Mouse (Mus musculus): ENCODE measurements around the gene Mrtfb.
A peak's percentile ranks its signal among the peaks of the same experiment; 100 is the strongest.

The Mrtfb gene

DNA sequence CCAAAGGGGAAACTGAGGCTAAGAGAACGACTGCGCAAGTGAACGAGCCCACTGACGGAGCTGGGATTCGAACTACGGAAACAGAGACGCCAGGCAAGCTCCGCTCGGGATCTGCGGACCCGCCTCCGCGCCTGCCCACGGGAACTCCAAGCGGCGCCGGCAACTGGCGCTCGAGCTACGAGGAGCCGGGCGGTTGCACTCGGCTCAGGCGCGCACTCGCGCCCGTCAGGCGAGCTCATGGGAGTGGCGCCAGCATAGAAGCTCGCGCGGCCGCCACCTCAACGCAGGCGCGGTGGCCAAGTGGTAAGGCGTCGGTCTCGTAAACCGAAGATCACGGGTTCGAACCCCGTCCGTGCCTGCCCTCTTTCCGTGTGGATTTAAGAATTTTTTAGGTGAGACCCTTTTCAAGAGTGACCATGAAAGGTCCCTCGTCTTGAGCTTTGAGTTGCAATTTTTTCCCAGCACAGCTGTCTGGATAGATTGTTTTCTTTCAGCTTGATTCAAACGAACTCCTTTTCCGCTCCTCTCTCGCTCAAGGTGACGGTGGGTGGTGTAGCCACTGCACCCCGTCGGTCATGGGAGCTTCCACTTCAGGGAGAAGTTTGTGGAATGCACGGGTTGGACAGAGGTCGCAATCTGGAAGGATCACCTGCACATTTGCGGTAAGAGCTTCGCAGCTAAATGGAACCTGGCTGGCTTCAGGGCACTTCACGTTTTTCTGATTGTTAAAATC, 180.9 kb downstream of the Mrtfb start:
- peak; percentile 94 for DNase-seq (ENCODE audit: low read depth, low spot score)

DNA sequence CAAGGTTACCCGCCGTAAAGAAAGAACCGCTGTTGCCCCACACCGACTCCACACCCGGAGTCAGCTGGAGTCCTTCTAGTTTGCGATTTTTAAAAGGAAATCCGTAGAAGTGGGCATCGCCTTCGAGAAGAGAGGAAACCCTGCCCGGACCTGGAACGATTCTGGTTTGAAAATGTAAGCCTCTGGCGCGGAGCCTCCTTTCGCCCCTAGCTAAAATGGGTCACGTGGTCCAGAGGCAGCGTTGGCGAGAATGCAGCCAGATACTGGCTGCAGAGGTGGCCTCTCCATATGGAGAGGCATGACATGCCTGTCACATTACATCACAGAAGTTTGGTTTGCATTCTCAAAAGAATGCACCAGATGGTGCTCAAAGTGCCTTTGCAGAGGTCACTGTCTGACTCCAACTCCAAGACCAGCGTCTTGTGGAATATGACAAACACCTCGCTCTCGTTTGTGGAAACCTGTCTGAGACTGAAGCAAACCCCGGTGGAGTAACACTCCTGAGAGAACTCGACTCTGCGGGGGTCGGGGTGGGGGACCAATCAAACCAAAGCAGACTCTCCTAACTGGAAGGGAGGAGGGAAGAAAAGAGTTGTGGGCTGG, 181.6 kb downstream of the Mrtfb start:
- DNase-seq (ENCODE audit: low read depth, low spot score): peak; percentile 76

DNA sequence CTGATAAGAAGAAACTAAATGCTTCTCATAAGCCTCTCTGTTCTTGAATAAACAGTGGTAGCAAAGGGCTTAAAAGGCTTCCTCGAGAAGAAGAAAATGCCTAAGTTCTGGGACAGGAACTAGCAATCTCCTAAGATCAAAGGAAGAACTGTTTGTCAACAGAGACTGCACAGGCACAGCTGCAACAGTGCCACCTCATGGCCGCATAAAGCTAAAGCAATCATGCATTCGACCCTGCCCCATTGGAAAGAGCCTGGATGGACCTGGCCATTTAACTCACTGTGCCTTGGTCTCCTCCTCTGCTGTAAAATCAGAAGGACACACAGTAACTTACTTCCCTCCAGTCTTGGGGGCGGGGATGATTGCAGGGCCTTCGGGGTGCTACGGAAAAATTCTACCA, 184.2 kb downstream of the Mrtfb start:
- peak; percentile 67 for DNase-seq (ENCODE audit: low read depth, low spot score)

DNA sequence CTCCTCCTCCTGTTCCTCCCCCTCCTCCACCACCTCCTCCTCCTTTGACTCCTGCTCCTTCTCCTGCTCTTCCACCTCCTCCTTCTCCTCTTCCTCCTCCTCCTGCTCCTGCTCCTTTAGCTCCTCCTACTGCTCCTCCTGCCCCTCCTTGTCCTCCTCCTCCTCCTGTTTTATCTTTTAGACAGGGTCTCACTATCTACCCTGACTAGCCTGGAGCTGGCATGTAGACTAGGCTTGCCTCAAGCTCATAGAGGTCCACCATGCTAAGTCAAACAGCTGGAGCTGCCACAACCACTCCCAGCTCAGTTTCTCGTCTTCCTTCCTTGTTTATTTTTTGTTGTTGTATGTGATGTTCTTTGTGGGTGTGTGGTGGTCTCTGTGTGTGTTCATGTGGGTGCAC, 187.5 kb downstream of the Mrtfb start:
- DNase-seq (ENCODE audit: low read depth, low spot score): no peak

DNA sequence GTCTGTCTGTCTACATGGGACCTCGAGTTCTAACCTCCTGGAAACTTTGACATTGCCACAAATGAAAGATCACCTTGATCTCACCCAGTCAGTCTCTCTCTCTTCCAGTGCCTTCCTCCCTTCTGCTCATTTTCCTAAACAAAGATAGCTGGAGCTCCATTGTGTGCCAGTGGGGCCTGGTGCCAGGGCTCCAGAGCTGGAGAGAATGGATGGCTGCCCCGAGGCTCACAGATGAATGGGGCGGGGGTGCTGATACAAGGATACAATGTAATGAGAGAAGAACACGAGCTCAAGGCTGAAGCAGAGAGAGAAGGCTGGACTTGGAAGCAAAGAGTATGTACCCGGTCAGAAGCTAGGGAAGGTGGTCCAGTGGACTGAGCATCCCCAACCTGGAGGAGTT, 189.2 kb downstream of the Mrtfb start:
- no peak for DNase-seq (ENCODE audit: low read depth, low spot score)

DNA sequence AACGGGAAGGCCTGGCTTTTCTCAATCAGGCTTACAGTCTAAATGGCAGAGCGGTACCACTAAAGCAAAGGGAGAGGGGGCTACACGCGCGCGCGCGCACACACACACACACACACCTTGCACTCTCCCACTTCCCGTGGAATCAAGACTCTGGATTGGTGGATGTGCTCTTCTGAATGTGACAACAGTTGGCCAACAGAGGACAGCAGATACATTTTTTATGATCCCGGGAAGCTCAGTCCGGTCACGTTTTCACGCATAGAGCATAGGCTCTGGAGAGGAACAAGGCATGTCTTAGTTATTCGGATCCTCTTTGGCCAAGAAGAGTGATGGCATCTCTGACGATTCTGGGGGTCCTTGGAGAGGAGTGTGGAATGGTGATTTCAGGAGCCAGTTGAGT, 190.2 kb downstream of the Mrtfb start:
- peak; percentile 28 for DNase-seq (ENCODE audit: low read depth, low spot score)

DNA sequence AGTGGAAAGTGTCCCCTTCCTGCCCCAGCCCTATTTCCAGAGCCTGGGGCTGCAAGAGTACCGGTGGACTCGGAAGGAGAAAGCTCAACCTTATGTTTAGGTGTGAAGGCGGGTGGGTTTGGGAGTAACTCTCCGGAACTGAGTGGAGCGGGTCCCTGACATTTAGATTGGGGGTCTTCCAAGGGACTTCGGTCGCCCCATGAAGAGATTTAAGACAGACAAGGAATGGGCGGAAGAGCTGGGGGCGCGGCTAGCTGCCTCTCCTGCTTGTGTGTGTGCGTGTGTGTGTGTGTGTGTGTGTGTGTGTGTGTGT, 190.6 kb downstream of the Mrtfb start:
- DNase-seq (ENCODE audit: low read depth, low spot score): no peak

DNA sequence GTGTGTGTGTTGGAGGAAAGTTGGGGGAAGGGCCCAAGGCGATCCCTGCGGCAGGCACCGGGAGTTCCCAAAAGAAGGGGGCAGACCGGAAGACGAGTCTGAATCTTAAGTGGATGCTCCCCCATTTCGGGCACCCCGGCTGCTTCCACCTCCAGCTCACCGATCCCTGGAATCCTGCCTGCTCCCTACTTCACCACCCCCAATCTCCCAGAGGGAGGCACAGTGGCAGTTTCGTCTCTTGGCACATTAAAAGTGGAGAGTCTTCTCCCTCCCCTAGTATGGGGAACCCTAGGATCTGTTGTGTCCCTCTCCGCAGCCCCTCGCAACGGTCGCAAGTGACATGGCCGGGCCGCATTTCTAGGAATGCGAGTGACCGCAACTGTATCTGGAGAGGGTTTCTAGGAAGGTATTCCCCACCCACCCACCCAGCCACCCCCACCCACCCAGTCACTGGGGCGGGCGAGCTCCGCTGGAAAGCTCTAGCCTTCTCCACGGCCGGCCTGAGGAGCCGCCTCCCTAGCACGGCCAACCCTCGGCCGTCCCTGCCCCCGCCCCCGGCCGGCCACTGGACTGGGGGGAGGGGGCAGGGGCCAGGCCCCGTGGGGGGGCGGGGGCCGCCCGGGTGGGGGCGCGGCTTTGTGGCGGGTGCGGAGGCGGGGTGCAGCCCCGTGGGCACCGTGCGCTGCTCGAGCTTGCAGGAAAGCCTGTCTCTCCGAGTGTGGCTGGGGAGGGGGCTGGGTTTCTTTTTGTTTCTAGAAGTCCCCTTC, 191.2 kb downstream of the Mrtfb start:
- peak; percentile 33 for DNase-seq (ENCODE audit: low read depth, low spot score)

DNA sequence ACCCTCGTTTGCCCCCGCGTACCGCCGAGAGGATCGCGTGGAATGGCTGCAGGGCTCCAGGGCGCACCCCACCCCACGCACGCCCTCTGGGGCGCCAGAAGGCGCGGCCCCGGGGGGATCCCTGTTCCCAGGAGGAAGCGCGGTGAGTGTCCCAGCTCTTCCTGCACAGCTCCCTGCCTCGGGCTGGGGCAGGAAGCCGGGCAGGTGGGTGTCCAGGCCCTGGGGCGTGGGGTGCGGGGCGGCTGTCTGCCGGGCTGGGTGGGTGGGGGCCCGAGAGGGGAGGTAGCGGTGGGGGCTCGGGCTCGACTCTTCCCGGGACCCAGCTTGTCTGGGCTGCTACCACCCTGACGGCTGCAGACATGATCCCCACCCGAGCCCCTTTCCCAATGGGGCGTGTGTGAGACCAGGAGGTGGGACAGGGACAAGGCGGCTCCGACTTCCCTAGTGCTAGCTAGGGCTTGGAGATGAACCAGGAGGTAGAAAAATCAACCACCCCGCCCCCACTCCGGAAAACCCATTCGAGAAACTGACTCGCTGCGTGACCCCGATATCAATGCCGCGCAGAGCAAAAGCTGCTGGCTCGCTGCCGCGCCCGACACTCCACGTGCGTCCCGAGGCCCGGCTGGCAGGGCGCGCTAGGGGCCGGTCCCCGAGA, 191.9 kb downstream of the Mrtfb start:
- DNase-seq (ENCODE audit: low read depth, low spot score): peak; percentile 31

DNA sequence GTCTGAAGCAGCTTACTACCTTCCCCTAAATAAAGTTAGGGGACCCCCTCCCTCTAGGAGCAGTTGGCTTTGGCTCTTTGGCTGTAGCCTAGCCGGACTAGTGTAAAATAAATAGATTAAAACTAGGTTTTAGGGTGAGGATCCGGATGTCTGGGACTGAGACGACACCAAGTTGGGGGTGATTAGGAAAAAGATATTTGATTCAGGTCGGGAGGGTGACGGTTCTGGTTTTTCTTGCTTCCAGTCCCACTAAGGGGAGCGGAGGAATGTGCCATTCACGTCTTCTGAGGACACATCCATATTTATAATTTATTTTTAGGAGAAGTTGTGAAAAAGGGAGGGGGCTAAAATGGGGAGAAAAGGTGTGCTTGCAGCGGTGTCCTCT, 192.4 kb downstream of the Mrtfb start:
- DNase-seq (ENCODE audit: low read depth, low spot score): no peak

DNA sequence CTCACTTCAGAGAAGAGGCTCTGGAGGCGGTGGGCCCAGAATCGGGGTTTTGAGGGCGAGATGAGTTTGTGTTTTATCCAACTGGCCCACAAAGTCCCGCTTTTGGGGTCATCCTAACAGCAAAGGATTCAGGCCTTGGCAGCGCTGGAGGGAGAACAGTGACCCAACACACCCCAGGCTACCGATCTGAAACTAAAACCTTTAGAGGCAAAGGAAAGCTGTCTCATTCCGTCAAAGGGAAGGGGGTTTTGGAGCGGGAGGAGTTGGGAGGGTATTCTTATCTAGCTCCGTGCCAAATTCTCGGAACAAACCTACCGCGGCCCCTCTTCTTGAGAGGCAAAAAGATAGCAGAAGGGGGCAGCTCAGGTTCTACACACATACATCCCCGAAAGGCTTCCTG, 193.2 kb downstream of the Mrtfb start:
- DNase-seq (ENCODE audit: low read depth, low spot score): no peak

DNA sequence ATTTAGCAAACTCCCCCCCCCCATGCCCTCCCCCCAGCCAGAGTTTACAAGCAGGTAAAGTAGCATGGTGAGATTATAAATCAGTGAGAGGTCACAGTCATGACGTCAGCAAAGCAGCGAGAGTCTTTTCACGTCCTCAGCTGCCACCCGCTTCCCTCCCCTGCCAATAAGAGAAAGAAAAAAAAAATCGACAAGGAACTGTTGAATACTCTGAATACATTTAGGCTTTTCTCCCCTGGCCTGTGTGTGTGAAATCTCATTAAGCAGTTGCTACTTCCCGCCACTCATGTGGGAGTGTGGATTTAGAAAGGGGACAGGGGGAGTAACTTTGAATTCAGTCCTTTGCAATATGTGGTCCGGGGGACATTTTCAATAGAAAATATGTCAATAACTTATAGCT, 194.6 kb downstream of the Mrtfb start:
- no peak for DNase-seq (ENCODE audit: low read depth, low spot score)

DNA sequence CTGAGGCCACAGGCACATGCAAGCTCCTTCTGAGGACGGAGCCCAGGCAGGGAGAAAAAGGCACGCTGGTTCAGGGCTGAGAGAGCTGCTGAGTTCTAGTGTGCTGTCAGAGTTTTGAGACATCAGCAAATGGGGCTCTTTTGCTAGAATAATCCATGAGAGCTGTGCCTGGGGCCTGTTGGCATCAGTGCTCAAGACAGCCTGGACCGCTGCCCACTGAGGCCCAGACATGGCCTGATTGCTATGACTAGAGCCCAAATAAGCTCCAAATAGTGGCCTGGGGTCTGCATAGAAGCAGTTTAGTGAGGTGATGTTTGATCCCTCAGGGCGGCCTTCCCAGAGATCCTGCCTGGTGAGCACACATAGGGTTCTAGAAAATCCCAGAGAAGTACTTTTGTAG, 195.7 kb downstream of the Mrtfb start:
- DNase-seq (ENCODE audit: low read depth, low spot score): no peak

DNA sequence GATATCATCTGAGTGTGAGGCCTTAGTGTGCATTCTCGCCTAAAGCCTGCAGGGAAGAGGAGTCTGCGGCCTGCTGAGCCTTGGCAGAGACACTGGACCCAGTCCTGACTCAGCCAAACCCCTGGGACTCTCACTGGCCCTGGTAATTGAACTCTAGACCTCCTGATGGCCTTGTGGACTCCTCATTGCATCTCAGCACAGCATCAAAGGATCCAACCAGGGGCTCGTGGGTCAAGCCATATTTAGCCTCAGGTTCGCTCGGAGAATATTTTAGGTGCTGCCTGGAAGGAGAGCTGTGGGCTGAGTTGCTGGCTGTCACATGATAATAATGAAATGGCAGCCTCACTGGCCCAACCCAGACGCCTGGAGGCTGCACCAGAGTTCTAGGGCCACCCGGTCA, 196.4 kb downstream of the Mrtfb start:
- no peak for DNase-seq (ENCODE audit: low read depth, low spot score)

DNA sequence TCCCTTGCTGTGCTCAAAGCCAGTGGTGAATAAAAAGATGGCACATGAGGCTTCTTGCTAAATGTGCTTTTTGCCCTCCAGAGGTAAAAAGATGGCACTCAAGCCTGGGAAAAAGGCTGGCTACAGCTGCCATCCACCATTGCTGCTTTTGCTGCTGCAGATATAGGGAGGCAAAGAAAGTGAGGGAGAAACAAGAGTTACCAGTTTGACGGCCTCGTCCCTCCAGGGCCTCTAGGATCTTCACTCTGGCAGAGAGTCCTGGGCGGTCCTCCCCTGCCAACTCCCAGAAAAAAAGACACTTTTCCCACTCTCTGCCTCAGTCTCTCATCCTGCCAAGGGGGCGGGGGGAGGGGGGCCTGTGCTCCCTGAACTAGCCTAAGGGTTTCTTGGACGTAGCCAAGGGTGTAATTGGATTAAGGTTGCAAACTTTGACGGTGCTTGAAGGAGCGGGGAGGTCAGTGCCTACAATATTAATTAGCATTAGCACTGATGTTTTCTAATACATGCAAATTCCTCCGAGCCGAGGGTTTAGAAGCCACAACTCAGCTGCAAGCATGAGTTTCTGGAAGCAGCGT, 197.8 kb downstream of the Mrtfb start:
- DNase-seq (ENCODE audit: low read depth, low spot score): no peak

DNA sequence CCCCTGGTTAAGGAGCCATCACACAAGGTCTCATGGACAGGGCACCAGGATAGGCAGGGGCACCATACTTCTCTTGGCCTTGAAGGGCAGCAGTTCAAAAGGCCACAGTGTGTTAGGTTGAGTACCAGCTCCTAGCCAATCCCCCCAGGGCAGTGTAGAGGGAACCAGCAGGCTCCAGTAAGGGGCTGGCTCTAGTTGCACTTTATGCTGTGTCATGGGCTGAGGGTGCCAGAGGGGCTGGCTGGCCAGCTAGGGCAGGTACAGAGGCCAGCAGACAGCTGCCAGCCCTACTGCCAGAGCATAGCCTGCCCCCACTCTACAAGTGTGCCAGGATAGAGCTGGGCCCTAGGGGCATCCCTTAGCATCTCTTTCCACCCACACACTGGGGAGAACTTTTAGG, 199.3 kb downstream of the Mrtfb start:
- DNase-seq (ENCODE audit: low read depth, low spot score): no peak

DNA sequence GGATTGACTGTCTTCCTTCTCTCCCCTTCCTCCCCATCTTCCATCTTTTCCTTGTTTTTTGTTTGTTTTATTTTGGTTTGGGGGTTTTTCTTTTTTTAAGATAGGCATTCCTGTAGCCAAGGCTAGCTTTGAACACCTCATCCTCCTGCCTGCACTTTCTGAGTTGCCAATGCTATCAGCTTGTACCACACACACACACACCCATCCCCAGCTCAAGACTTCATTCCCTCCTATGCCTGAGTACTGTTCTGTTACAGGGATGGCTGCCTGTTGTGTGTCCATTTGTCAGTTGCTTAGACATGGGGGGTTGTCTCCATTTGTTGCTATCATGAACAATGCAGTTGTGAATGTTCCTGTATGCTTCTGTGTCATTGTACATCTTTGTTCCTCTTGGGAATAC, 202.3 kb downstream of the Mrtfb start:
- DNase-seq (ENCODE audit: low read depth, low spot score): no peak

DNA sequence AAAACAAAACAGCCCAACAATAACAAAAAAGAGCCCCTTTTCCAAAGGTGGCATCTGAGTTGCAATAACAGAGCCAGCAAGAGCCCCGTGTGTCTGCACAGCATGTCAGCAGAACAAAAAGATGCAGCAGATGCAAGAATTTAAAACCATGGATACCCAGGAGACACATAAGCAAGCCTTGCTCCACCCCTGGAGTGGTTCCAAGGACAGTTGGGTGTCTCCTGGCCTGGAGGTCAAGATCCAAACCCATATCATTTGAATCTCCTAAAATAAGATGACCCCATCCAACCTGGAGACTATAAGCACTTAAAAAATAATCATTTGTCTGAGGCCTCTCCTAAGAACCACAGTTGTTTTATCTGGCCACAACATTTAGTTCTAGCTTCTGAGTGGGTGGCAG, 203.8 kb downstream of the Mrtfb start:
- DNase-seq (ENCODE audit: low read depth, low spot score): no peak

DNA sequence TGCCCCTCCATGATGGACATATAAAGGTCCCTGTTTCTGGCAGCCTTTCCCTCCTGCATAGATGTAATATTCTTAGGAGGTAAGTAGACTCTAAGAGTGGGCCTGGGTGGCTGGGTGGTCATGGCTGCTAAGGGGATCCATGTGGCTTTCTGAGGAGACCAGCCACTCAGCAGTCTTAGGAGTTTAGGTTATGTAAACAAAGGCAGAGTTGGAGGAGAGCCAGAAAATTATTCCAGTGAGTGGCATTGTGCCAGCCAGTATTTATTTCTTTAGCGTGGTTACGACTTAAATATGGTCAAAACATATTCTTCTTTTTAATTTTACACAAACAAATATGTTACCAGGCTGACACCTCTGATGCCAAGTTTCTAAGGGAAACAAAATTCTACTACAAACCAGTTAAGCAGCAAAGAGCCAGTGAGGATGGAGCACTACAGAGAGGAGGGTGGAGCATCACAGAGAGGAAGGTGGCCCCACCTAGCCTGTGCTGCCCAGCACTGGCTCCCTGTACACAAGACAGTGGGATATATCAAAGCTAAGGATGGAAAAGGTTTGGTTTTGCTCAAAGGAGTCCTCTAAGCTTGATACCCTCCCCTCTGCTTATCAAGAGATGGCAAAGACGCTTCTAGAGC, 204.6 kb downstream of the Mrtfb start:
- no peak for DNase-seq (ENCODE audit: low read depth, low spot score)

DNA sequence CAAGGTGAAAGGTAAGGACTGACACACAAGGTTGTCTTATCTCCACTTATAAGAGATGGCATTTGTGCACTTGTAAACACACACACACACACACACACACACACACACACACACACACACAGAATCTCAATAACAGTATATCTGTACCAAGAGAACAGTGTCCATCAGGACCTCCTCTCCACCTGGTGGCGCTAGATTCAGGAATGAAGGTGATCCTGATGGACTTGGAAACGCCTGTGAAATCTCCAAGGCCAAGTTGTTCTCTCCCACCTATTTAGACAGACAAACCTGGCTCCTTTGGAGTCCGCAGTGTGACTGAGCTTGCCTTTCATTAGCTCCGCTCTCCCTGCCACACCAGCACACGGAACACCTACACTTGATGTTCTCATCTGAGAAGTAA, 208.4 kb downstream of the Mrtfb start:
- DNase-seq (ENCODE audit: low read depth, low spot score): peak; percentile 54

Measured in ES-CJ7 (cell line).